Mouse (Mus musculus) gastrocnemius, postnatal 14 days (tissue): ENCODE data around the gene Mt4. TPM values are rescaled to one million over a fixed set of nuclear protein-coding genes. Genes with fewer than 3 reads are reported as not detected.
"Not testable (repeated sequence)": the region's sequence is repeated elsewhere in the genome, so short reads cannot be mapped to it uniquely, and the experiment has no call there.

Source experiments
- DNase-seq: peaks from one replicate; pipeline ENCODE4 v3.0.0; 2021; ENCODE audit warnings: mixed read lengths
- intact Hi-C: fragments of 180-260 bp; cut with DNase I; formaldehyde crosslinking; loops from one replicate; pipeline ENCODE4 v1.15.1; 2025; ENCODE audit warnings: low total_unique reads
- total RNA-seq, 2 experiments: library from RNA; stranded (reverse); gene quantifications; 2 replicates each; pipeline ENCODE4 v1.2.3; 2021

The Mt4 gene
- total RNA-seq, 2 experiments from 2014 or later: not detected

GRCm38 (mm10) chr8:94130126-94130525 lies 6.9 kb upstream of the Mt4 start:
- intact Hi-C loops: no loop called here
- DNase-seq: no peak

- intact Hi-C loops: no loop called here
Observed at GRCm38 (mm10) chr8:94132096-94132495, 4.9 kb upstream of the Mt4 start.

GRCm38 (mm10) chr8:94134601-94135000 lies 2.4 kb upstream of the Mt4 start:
- DNase-seq, intact Hi-C loops: not testable (repeated sequence)

More at GRCm38 (mm10) chr8:94132096-94132495, 4.9 kb upstream of the Mt4 start:
- DNase-seq: no peak

GRCm38 (mm10) chr8:94135556-94135955 lies 1.4 kb upstream of the Mt4 start:
- DNase-seq: no peak

GRCm38 (mm10) chr8:94136192-94136591 lies 805 bp upstream of the Mt4 start:
- no peak for DNase-seq
- intact Hi-C loops: no loop called here

More at GRCm38 (mm10) chr8:94135556-94135955, 1.4 kb upstream of the Mt4 start:
- intact Hi-C loops: no loop called here

- intact Hi-C loops: no loop called here
- DNase-seq: peak; percentile 18
Observed at GRCm38 (mm10) chr8:94140266-94140795, 3.3 kb downstream of the Mt4 start.

- intact Hi-C loops: no loop called here
- no peak for DNase-seq
Observed at GRCm38 (mm10) chr8:94148236-94148635, 11.2 kb downstream of the Mt4 start.

GRCm38 (mm10) chr8:94150925-94151324 lies 13.9 kb downstream of the Mt4 start:
- intact Hi-C loops: loop anchor here (5.0 kb wide), 1 partner anchor 44 kb away; no protein-coding TSS in a partner anchor
- DNase-seq: no peak

GRCm38 (mm10) chr8:94152513-94153300 lies 15.7 kb downstream of the Mt4 start, which contains the start of gene Mt3:
TSS of gene Mt3 (plus strand) at chr8:94152607.
- intact Hi-C loops: loop anchor here (5.0 kb wide), 1 partner anchor 45 kb away; no protein-coding TSS in a partner anchor
- peak; percentile 64 for DNase-seq

- intact Hi-C loops: loop anchor here (5.0 kb wide), 1 partner anchor 46 kb away; no protein-coding TSS in a partner anchor
- no peak for DNase-seq
Observed at GRCm38 (mm10) chr8:94153451-94153850, 16.5 kb downstream of the Mt4 start.

- intact Hi-C loops: loop anchor here (5.0 kb wide), 1 partner anchor 47 kb away; no protein-coding TSS in a partner anchor
- no peak for DNase-seq
Observed at GRCm38 (mm10) chr8:94154537-94154936, 17.5 kb downstream of the Mt4 start.

GRCm38 (mm10) chr8:94156092-94156491 lies 19.1 kb downstream of the Mt4 start:
- no peak for DNase-seq
- intact Hi-C loops: no loop called here

GRCm38 (mm10) chr8:94165772-94166171 lies 28.8 kb downstream of the Mt4 start:
- intact Hi-C loops: loop anchor here (5.0 kb wide), 1 partner anchor 37 kb away; no protein-coding TSS in a partner anchor
- DNase-seq: not testable (repeated sequence)

GRCm38 (mm10) chr8:94167244-94167643 lies 30.2 kb downstream of the Mt4 start:
- peak; percentile 84 for DNase-seq
- intact Hi-C loops: loop anchor here (5.0 kb wide), 1 partner anchor 35 kb away; no protein-coding TSS in a partner anchor

- DNase-seq: no peak
- intact Hi-C loops: loop anchor here (5.0 kb wide), 1 partner anchor 33 kb away; no protein-coding TSS in a partner anchor
Observed at GRCm38 (mm10) chr8:94169547-94169946, 32.5 kb downstream of the Mt4 start.

GRCm38 (mm10) chr8:94171321-94171755 lies 34.3 kb downstream of the Mt4 start:
- intact Hi-C loops: no loop called here
- DNase-seq: peak; percentile 60

GRCm38 (mm10) chr8:94172075-94172808 lies 35.2 kb downstream of the Mt4 start, which contains the start of gene Mt2:
TSS of gene Mt2 (plus strand) at chr8:94172664.
- intact Hi-C loops: no loop called here
- DNase-seq: peak; percentile 84

- intact Hi-C loops: no loop called here
- no peak for DNase-seq
Observed at GRCm38 (mm10) chr8:94172809-94173732, 36.1 kb downstream of the Mt4 start.
